Mouse (Mus musculus) small intestine, adult 2 months (tissue): ENCODE data around the gene Ffar1.

ENCODE experiments used
- CTCF ChIP-seq: fragments of 200-500 bp; IDR thresholded peaks from 2 replicates; pipeline ENCODE4 v1.5.1; 2012; ENCODE audit warnings: low read depth, mild to moderate bottlenecking, control low read depth, inconsistent platforms, low read length, moderate library complexity, mixed read lengths; ENCODE audit not compliant: insufficient replicate concordance, insufficient read length; ENCODE audit errors: extremely low read depth
- POLR2A ChIP-seq: fragments of 200-500 bp; IDR thresholded peaks from 2 replicates; pipeline ENCODE4 v1.6.1; 2012; ENCODE audit warnings: low read depth, mild to moderate bottlenecking, control low read depth, inconsistent platforms, low read length, moderate library complexity

DNA sequence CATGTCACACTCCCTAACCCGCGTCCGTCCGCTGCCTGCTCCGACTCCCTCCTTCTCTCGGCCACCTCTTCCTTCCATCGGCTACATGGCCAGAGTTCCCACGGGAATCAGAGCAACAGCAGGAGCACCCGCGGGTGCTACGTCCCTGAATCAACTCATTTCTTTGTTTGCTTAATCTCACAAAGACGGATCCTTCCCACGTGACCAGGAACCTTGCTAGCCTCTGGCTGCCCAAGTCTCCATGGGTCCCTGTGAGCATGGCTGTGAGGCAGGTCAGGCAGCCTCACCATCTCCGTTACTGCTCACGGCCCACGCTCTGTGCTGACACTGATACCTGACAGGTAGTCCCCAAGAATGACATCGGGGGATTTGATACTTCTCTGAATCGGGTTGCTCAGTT is 37.7 kb downstream of the Ffar1 start, which contains the start of gene Ffar2:
- TF ChIP-seq CTCF: no peak
- no peak for TF ChIP-seq POLR2A
